In genomic region chr10:80589879-80590854, GRCm38 (mm10) we compare ENCODE assay signal across 8 mouse cellular contexts. TPM values are rescaled to one million over a fixed set of nuclear protein-coding genes. Genes with fewer than 3 reads are reported as not detected.
DNase-seq lines count a peak whose midpoint lies in the region; ATAC-seq lines count a peak whose summit lies in the region.

Abhd17a (minus strand) TSS chr10:80590341.

- peak within 1 kb of the TSS; percentile 94 for H3K4me2 ChIP-seq in hindbrain, embryonic 16.5 days (ENCODE audit: low read length)

- peak; percentile 96 for ATAC-seq in hindbrain, embryonic 16.5 days

- H3K4me1 ChIP-seq in hindbrain, embryonic 16.5 days (ENCODE audit: control insufficient read depth, insufficient read depth, low read depth, low read length): peaks cover 21% of the 10 kb centered on the region

- H3K27me3 ChIP-seq in hindbrain, embryonic 16.5 days (replicated peaks; ENCODE audit: control insufficient read depth, insufficient read depth, low read length): no peaks in the 10 kb centered on the region

- H3K9ac ChIP-seq in hindbrain, embryonic 16.5 days (ENCODE audit: low read depth, low read length): peak within 1 kb of the TSS; percentile 92

- H3K36me3 ChIP-seq in hindbrain, embryonic 16.5 days (ENCODE audit: control insufficient read depth, insufficient read depth, low read length): no peaks in the 10 kb centered on the region
- H3K36me3 ChIP-seq in macrophage (ENCODE audit: inconsistent target): peaks cover 9% of the 10 kb centered on the region; the same call in 1 of the 2 replicates

- peak within 1 kb of the TSS; percentile 75 for H3K27ac ChIP-seq in hindbrain, embryonic 16.5 days (ENCODE audit: low read depth, low read length)
- peak within 1 kb of the TSS; percentile 38 for H3K27ac ChIP-seq in macrophage

- peak within 1 kb of the TSS; percentile 92 for H3K4me3 ChIP-seq in hindbrain, embryonic 16.5 days (ENCODE audit: low read length)
- H3K4me3 ChIP-seq in macrophage (ENCODE audit: inconsistent target): peak within 1 kb of the TSS; percentile 85

- no peaks in the 10 kb centered on the region for H3K9me3 ChIP-seq in hindbrain, embryonic 16.5 days (ENCODE audit: control insufficient read depth, low read length)

- 0% methylated on average over 66 of the region's 73 CpGs for WGBS in hindbrain, embryonic 16.5 days
- WGBS in macrophage (ENCODE audit: missing documents): 2% methylated on average over 67 of the region's 73 CpGs

- peak; percentile 98 for DNase-seq in WW6 (ENCODE audit: low read depth, low spot score)
- peak; percentile 90 to 94 for DNase-seq in cerebellum, postnatal 4 days (ENCODE audit: low spot score in 2 of 2)
- DNase-seq in gastrocnemius, adult 18-20 months (ENCODE audit: low spot score): peak; percentile 94
- DNase-seq in left cerebral cortex, adult 18-20 months (ENCODE audit: low spot score in 2 of 2): peak; percentile 93 to 95
- peak; percentile 95 for DNase-seq in right cerebral cortex, adult 18-20 months
- peak; percentile 89 for DNase-seq in urinary bladder, postnatal 10 days (ENCODE audit: low spot score)

- H3K79me2 ChIP-seq in macrophage (ENCODE audit: inconsistent target): peaks cover 44% of the 10 kb centered on the region

RNA-seq across cellular contexts. Expression of gene Abhd17a, which starts in this region (rescaled TPM):
- 10 to 100 TPM; 62.4 to 64.3 TPM for total RNA-seq in gastrocnemius, adult 18-20 months (2021)
- polyA plus RNA-seq in hindbrain, embryonic 16.5 days (2015; fragmentation: Nextera tagmentation; extraction: Ambion mirVana): 127 and 130 TPM in 2 replicates
- total RNA-seq in left cerebral cortex, adult 18-20 months (2021): 100 to 1,000 TPM; 179 to 185 TPM
- 10 to 100 TPM in 5 of 26 experiments, 1 to 10 TPM in 20, under 1 TPM in 1; 0.62 to 16.1 (median 5.5) TPM for total RNA-seq in macrophage (2018; cell fraction: chromatin; rRNA removed)
- total RNA-seq in macrophage (2018; cell fraction: cytosol; rRNA removed): 10 to 100 TPM; 37.6 to 76.2 (median 53.9) TPM
- total RNA-seq in macrophage (2018; cell fraction: nucleus; rRNA removed): 10 to 100 TPM in 23 of 26 experiments, 1 to 10 TPM in 3; 6.8 to 32.4 (median 16.1) TPM
- 11.7 to 58.2 TPM (median 51.7 TPM) in 3 replicates for polyA plus RNA-seq in macrophage (2018)

Comparison
In these comparisons a context has a peak if more than half of its experiments do, and no peak if none do; other contexts are left out.
1. Peak in every context shown above with its lines: DNase-seq, ATAC-seq, H3K4me3 ChIP-seq and H3K27ac ChIP-seq.